Mouse (Mus musculus) thymus, postnatal 4 days (tissue): ENCODE data around the gene Lrrc66.
"Not testable (repeated sequence)": the region's sequence is repeated elsewhere in the genome, so short reads cannot be mapped to it uniquely, and the experiment has no call there.

ENCODE experiments used
- DNase-seq: peaks from one replicate; pipeline ENCODE4 v3.0.0; 2021

Gene Lrrc66

DNA sequence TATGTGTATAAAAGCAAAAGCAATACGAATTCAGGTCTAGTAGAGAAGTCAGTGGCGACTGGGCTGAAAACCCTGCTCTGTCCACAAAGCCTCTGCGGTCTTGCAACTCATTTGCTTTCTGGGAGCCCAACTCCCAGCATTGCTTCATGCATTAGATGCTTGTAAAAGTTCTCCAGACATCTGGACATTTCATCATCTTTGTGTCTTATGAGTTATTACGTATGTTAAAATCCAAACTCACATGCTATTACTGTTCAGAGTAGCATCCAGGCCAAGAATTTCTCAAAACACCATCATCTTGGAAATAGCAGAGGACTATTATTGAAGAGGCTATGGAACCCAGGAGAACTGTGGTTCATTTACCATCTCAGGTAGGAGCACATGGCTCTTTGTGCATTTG, 21.3 kb downstream of the Lrrc66 start:
- DNase-seq: no peak

DNA sequence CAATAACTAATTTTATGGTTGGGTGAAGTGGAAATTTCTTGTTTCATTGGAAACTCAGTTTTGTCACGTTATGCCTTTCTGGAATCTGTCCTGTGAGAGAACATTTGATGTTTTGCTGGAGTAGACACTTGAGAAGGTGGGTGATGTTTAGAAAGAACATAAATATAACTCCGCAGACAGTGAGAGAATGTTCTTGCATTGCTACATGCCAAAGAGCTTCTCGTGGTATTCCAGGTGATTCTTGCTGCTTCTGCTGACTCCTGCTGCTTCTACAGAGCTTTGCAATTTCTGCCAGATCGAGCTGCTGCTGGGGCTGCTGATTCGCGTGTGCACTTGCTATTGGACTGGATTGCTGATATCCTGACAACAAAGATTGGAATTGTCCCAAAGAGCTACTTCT, 27.4 kb downstream of the Lrrc66 start:
- DNase-seq: no peak

DNA sequence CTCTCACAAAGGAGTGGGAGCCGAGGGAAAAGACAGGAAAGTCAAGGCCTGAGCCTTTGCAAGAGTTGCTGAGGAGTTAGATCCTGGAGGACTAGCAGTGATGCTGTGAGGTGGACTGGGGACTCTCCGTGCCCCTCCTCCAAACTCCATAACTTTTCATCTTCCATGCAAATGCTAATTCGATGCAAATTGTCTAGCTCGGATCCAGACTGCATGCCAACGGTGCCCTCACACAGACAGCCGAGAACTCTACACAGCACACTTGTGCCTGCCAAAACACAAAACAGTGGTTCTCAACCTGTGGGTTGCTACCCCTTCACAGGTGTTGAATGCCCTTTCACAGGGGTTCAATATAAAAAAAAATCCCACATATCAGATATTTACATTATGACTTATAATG, 27.8 kb downstream of the Lrrc66 start:
- no peak for DNase-seq

DNA sequence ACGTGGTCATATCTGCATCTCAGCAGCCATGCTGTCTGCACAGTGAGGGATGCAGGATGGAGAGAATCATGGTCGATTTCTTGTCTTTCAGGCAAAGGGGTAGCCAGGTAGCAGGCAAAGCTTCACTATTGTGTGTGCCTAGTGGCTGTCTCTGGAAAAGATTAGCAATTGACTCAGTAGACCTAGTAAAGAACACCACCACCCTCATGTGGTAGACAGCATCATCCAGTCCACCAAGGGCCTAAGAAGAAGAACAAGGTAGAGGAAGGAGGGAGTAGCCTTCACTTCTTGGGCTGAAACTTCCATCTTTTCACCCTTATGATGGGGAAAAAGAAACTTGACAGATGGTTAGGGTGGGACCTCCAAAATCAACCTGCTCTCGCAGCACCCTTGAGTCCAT, 29.5 kb downstream of the Lrrc66 start:
- DNase-seq: no peak

DNA sequence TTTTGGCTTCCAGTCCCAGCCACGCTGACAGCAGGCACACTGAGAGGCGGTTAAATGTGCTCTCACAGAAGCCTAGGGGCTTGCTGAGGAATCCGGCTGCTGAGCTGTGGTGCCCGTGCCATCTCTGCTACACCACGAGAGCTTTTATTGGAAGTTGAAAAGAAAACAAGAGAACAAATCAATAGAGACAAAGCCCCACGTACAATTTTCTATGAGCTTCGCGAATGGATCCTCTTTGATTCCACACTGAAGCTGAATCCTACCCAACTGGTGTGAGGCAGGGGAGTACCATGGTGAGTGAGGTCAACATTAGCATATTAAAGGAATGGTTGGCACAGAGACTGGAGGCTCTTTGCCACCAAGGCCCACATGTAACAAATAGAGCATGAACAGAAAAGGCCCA, 31.0 kb downstream of the Lrrc66 start:
- no peak for DNase-seq

DNA sequence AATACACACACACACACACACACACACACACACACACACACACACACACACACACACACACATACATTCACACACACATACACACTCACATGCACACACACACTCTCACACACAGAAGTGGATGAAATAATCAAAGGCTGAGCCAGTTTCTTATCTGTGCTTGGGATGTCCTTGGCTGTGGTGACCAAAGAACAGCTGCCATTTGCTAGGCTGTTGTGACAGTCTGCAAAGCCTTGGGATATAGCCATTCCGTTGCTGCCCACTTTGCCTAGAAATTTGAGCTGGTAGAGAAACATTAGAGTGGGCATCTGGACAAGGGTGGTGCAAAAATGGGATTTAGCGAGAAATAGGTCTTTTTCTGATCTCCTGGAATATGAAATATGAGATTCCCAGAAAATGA, 32.3 kb downstream of the Lrrc66 start:
- DNase-seq: no peak

DNA sequence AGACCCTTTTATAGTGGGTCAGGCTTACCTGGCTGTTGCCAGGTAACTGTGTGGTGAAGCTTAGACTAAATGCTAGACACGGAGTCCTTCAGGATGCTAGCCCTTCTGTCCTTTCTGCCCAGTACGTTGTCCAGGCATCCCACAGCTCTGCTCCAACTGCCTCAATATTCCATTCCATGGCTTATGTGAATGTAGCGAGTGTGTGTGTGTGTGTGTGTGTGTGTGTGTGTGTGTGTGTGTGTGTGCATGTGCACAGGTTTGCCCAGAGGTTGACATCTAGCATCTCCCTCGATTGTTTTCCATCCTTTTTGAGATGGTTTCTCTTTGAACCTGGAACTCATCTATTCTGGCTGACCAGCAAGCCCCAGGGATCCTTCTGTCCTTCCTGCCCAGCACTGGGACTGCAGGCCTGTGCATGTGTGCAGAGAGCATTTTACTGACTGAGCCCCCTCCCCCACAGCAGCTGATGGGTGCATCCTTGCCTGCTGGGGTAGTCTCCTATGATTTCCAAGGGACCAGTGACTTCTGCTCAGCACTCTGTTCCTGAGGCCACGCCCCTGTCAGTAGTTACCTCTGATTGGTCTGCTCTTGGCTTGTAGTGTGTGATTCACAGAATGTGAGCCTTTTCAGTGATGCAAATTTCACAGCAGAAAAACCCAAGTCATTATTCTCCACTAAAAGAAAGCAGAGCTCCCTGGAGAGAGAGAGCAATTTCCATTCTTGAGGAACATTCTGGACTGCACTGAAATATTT, 33.2 kb downstream of the Lrrc66 start:
- no peak for DNase-seq

DNA sequence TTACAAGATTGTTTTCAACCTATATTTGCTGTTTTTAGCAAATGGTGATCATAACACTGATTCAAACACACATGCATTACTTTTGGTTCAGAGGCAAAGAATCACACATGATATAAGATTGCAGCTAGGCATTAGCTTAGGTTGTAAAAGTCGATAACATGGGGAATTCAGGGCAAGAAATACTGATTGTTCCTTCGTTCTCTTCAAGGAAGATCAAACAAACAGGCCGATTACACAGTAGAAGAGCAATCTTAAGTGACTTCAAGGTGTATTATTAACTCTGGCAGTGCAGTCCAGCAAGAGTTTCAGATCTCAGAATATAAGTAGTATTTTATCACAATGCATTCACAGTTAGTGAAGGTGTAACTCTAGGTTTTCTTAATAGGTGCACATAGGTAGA, 45.2 kb downstream of the Lrrc66 start:
- no peak for DNase-seq

DNA sequence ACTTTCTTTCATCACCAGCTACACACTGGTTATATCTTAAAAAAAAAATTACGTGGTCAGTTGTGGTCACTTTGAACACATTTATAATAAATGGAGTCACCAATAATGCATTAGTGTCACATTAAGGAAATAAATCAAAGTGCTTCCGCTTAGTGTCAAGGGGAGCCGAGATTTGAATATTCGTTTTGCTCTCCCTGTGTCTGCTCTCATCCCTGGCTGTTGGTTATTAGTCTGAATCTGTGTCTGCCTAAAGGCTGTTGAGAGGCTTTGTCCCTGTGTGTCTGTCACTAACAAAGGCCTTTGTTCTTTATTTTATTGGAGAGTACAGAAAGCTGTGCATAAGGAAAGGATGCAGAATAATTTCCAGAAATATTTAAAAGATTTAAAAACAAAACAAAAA, 45.7 kb downstream of the Lrrc66 start:
- DNase-seq: no peak

DNA sequence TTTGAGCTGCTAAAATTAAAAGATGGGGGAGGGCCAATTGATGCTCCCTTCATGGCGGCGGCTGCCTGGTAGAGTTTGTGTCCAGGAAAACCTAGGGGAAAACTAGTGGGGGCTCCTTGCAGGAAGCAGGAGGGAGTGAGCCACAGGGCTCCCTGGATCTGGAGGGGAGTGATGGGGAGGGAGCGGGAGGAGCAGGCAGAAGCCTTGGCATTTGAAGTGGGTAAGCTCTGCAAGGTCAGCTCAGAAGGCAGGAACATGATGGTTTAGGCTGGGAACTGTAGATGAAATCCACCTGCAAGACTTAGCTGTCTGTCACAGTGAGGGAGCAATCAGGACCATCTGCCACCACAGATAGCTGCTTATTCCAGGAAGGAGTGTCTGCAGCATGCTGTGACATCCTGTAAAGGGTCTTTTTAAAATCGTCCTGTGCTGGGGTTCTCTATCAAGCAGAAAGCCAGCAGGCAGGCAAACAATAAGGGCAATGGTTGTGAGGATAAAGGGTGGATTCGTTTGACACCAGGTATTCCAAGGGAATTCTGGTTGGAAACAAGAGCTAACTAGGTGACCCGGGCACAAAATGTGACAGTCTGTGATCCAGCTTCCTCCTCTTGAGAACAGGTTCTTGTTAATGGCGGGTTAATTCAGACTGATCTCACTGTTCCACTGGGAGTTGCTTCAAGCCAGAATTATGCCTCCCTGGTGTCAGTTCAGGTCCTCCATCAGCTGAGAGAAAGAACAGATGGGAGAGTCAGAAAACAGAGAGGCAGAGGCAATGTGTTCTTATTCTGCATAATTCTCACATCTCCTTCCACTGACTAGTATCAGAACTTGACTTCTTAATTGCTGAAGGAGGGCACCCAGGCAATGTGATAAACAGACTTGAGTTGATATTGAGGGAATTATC, 46.9 kb downstream of the Lrrc66 start:
- DNase-seq: no peak

DNA sequence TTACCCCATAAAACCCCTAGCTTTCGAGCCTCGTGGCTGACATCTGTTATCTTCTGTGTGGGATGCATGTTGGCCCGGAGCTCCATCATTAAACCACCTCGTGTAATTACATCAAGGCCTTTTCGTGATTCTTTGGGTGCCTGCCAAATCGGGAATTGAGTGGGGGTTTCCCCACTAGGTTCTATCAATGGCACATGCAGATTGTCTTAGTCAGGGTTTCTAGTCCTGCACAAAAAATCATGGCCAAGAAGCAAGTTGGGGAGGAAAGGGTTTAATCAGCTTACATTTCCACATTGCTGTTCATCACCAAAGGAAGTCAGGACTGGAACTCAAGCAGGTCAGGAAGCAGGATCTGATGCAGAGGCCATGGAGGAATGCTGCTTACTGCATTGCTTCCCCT, 48.3 kb downstream of the Lrrc66 start:
- DNase-seq: not testable (repeated sequence)

DNA sequence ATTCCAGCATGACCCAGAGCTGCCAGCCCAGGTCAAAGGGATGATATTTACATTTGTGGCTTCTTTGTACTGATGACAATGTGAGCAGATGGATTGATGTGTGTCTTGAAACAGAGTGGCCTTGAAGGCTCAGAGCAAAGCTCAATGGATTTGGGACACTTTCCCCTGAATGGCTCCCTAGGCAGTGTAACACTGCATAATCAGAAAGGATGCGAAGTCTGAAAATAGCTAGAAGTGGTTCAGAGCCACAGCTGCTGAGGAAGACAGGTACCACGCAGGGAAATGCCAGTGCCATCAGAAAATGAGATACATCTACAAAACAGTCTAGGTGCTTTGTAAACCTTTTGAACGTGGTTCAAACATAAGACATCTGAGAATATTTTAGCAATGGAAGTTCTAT, 54.2 kb downstream of the Lrrc66 start:
- no peak for DNase-seq

DNA sequence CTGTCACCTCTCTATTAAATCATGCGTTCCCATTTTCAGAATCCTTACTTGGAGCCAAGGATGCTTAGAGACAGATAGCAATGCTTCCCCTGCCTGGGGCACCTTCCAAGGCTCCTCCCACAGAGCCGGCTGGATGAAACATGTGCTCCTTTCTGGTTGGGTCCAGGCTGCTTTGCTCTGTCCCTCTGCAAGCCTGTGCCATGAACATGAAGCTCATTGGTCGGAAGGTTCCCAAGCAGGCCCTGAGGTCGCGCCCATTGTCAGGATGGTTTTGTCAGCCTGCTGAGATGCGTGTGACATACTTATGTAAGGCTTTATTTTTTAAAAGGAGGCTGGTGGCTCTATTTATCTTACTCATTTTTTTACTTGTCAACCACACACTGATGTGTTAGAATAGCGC, 55.6 kb downstream of the Lrrc66 start:
- no peak for DNase-seq

DNA sequence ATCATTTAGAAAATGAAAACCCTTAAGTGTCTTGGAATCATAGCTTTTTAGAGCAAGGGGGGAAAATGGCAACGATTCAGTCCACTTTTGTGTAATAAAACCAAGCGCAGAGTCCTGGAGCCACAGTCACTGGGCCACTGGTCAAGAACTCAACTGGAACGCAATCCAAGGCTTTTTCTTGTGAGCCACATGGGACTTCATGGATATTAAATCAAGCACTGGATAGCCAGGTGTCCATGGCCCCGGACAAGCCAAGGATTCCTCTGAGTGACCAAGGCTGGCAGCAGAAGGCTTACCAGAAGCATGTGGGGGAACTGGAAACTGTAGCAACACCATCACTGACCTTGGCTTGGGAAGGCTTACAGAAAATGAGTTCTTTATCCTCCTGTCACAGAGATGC, 57.7 kb downstream of the Lrrc66 start:
- no peak for DNase-seq

DNA sequence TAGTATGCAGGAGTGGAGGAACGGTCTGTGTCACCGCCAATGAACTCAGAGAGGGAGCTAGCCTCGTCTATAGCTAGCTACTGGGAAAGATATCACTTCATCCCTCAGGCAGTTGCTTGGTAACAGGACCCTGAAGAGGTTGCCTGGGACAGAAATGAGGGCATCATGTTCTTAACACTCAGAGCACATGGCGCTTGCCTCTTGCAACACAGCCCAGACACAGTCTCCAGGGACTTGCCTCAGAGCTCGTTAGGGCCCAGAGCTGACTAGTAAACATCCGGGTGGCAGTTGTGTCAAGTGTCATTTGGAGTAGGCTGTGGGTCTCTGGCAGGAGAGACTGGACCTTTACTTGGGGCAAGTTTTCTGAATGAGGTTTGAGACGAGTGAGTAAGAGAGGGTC, 58.5 kb downstream of the Lrrc66 start:
- DNase-seq: no peak

DNA sequence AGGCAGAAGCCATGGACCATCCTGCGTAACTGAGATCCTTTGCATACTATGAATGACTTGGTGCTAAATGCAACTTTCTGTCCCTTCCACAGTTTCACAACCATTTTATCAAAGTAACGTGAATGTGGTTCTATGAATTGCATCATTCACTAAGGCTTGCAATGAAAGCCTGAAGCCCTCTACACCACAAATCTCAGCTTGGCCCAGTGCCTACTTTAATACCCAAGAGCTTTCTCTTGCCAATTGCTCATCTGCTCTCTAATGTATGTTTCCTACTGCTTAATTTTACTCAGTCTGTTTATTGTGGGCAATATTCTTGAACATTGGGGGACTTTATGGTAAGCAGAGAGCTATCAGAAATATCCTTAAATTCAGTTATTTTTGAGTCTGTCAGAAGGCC, 59.5 kb downstream of the Lrrc66 start:
- DNase-seq: no peak

DNA sequence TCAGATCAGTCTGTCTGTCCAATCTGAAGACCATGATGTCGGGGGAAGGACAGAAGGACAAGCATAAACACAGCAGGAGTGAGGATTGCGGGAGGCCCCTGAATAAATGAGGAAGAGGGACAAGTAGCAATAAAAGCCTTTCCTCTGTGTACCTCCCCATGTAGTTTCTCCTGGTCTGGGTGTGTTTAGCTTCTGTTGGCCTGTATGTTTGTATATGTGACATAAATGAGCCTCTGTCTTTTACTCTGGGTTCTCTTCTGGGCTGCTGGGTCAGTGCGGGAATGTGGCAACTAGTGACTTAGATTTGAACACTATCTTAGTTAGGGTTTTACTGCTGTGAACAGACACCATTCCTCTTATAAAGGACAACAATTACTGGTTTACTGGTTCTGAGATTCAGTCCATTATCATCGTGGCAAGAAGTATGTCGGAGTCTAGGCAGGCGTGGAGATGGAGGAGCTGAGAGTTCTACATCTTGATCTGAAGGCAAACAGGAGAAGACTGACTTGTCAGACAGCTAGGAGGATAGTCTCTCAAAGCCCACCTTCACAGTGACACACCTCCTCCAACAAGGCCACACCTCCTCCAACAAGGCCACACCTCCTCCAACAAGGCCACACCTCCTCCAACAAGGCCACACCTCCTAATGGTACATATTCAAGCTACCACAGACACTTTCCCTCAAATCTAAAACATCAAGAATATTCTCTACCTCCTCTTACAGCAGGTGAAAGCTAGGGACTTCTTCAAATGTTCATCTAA, 60.8 kb downstream of the Lrrc66 start:
- no peak for DNase-seq

DNA sequence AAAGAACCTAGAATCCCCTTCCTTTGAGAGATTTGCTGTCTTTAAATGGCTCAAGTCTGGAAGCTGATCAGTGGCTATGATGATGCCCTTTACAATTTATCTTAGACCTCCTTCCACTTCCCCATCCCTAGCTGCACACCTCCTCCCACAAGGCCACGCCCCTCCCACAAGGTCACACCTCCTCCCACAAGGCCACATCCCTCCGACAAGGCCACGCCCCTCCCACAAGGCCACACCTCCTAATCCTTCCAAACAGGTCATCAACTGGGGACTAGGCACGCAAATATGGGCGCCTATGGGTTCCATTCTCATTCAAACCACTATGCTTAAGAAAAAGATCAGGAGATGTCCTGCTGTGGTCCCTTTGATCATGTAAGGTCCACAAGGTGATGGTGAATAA, 63.1 kb downstream of the Lrrc66 start:
- peak; percentile 14 for DNase-seq

DNA sequence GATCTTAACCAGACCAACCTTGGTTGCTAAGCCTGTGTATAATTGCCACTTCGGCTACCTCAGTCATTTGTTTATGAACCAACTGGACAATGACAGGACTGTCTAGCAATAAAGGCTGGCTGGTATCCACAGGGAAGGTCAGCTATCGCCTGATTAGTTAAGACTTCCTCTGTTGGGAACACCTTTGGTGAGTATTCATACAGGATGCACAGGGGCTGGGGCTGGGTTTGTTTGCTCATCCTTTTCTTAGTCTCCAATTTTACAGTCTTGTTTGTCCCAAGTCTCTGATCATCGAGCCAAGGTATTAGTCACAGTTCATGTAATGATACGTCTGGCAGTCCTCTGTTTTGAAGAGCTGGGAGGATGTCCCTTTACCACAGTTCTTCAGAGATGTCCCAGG, 65.4 kb downstream of the Lrrc66 start:
- DNase-seq: no peak

DNA sequence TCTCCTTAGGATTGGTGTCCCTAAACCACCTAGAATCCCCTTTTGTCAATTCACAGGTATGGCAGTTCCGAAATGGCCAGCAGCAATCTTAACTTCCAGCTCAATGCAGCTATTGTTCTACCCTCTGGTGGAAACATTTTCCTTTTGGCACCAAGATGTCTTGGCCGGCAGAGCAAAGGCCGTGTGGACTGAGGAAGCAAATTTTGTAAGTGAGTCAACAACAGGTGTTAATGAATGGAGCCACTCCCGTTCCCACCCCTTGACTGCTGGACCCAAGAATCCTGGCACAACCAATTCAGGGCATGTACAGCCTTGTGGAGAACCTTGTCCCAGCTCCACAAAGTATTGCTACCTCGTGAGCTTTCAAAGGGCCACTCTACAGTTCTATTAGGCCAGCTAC, 66.2 kb downstream of the Lrrc66 start:
- DNase-seq: no peak

DNA sequence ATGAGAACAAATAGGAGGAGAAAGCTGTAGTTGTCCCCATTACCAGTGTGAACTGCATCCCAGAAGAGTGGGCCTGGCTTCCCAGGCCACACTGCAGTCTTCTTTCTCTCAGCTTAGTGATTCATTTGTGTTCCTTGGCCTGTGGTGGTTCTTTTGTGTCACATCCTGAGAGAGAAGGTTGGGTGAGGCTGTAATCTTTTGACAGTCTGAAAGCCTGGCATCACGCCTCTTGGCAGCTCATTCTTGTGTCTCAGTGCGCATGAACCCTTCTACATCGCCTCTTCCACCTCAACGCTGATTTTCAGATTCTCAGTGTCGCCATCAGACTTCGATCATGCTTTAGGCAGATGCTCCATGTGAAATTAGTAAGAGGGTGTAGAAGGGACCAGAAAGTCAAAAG, 68.3 kb downstream of the Lrrc66 start:
- DNase-seq: no peak

DNA sequence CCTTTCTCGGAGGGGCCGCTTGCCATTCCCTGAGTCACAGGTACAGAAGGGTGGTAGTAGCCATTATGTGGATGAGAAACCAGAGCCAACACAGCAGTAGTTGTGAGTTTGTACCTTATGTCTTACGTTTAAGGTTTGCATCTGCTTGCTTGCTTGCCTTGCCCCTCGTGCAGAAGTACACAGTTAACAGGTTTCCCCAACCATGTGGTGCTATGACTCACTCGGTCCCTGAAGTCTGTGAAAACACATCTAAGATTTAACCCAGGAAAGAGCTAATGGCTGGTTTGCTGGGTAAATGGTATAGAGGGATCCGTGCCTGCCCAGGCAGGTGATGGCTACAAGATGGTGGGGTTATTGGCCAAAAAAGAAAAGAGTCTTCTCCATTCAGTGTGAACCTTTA, 73.6 kb downstream of the Lrrc66 start:
- DNase-seq: no peak

DNA sequence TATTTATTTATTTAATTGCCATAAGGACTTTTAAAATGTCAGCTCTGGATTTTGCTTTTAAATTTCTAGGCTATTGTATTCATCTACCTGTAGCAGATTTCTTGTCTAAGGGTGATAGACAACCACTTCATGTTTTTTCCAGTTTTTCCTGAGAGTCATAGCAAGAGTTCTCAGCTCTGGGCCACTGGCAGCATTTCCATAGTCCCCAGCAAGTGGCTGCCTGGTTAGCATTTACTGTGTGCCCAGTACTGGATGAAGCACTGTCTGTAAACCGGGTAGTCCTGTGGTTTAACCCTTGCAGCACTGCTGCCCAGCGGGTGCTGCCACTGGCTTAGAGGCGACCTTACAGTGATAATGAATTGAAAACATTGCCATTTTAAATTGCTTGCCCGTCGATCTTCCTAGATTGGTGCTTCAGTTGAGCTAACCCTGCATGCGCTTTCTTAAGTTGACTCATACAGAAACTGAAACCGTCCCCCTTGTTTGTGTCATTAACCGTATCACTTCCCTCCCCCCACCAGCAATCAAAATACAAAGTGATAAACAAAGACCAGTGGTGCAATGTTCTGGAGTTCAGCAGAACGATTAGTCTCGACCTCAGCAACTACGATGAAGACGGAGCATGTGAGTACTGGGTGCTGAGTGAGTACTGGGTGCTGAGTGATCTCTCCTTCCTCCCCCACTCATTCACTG, 75.4 kb downstream of the Lrrc66 start:
- DNase-seq: no peak
